Mouse (Mus musculus): ENCODE results near the gene Hbq1b.

GRCm38 (mm10) chr11:32303455-32303854 lies 16.7 kb downstream of the Hbq1b start:
- no peak for TF ChIP-seq CTCF (IDR thresholded peaks at IDR 0.05; ENCODE audit: insufficient read depth, low read depth, low read length)
- TF ChIP-seq POLR2A (IDR thresholded peaks at IDR 0.05; ENCODE audit: insufficient read depth, low read depth, low read length): no peak

All from olfactory bulb, adult 2 months (tissue).